Comparison of ENCODE assay signal across 7 mouse cellular contexts in the genomic region with DNA sequence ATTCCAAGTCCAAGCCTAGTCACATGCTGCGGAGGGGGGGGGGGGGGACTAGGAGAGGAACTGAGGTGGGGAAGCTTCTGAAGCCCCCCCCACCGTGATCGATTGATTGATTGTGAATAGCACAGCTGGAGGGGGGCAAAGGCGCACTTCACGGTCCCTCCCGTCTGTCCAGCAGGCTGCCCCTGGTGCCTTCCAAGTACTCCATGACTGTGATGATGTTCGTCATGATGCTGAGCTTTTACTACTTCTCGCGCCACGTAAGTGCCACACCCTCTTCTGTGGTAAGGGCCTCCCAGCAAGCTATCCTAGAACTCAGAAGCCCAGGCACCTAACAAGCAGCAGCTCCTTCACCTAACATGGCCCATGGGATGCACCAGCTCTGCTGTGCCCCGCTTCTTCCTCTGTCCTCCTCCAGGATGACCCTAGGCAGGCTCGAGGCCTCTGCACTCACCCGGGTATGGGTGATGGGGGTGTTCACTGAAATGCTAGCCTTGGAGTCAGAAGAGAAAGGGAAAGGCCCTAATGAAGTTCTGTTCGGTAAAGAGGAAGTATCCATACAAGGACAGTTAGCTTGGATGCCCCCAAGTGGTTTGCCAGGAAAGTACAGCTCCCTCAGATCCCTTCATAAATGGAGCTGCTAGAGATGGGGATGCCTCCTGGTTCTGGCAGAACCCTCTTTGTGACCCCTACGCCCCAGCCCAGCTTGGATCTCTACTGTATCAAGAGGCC. TPM values are rescaled to one million over a fixed set of nuclear protein-coding genes. Genes with fewer than 3 reads are reported as not detected.
DNase-seq lines count a peak whose midpoint lies in the region; ATAC-seq lines count a peak whose summit lies in the region.

No protein-coding gene starts in this region.

- peak; percentile 38 for ATAC-seq in forebrain, embryonic 16.5 days
- ATAC-seq in intestine, embryonic 16.5 days: peak; percentile 40; the same call in 1 of the 2 replicates
- 0 out of 2 replicates have a peak, but pooled peaks have one; percentile 9 for ATAC-seq in liver, embryonic 16.5 days (ENCODE audit: low read depth)

- peaks cover 30% of the 10 kb centered on the region for H3K36me3 ChIP-seq in forebrain, embryonic 16.5 days (ENCODE audit: control insufficient read depth, insufficient read depth)
- 0 out of 2 replicates have a peak, but pooled peaks cover 5% of the 10 kb centered on the region for H3K36me3 ChIP-seq in intestine, embryonic 16.5 days (ENCODE audit: control insufficient read depth, insufficient read depth, low read length)
- H3K36me3 ChIP-seq in liver, embryonic 16.5 days (ENCODE audit: control insufficient read depth, insufficient read depth): no peaks in the 10 kb centered on the region; the same call in 1 of the 2 replicates

- no peaks in the 10 kb centered on the region for H3K4me1 ChIP-seq in forebrain, embryonic 16.5 days (replicated peaks; ENCODE audit: control insufficient read depth, insufficient read depth, low read length)
- H3K4me1 ChIP-seq in intestine, embryonic 16.5 days (ENCODE audit: control insufficient read depth, insufficient read depth, low read length): no peaks in the 10 kb centered on the region
- H3K4me1 ChIP-seq in liver, embryonic 16.5 days (ENCODE audit: control insufficient read depth, low read depth, low read length): no peaks in the 10 kb centered on the region

- H3K9me3 ChIP-seq in forebrain, embryonic 16.5 days (ENCODE audit: control insufficient read depth, low read length): no peaks in the 10 kb centered on the region
- no peaks in the 10 kb centered on the region for H3K9me3 ChIP-seq in intestine, embryonic 16.5 days (ENCODE audit: control insufficient read depth, low read length)
- H3K9me3 ChIP-seq in liver, embryonic 16.5 days (replicated peaks; ENCODE audit: control insufficient read depth, low read length): no peaks in the 10 kb centered on the region

- WGBS in forebrain, embryonic 16.5 days: 79% methylated on average over 15 of the region's 15 CpGs
- WGBS in intestine, embryonic 16.5 days: 79% methylated on average over 15 of the region's 15 CpGs
- 68% methylated on average over 14 of the region's 15 CpGs for WGBS in liver, embryonic 16.5 days (ENCODE audit: insufficient replicate concordance)

- no peak overlapping the region for H3K27ac ChIP-seq in forebrain, embryonic 16.5 days (ENCODE audit: low read length)
- H3K27ac ChIP-seq in intestine, embryonic 16.5 days (ENCODE audit: low read length): no peak overlapping the region
- no peak overlapping the region for H3K27ac ChIP-seq in liver, embryonic 16.5 days (ENCODE audit: low read length)

- no peaks in the 10 kb centered on the region for H3K27me3 ChIP-seq in forebrain, embryonic 16.5 days (replicated peaks; ENCODE audit: control insufficient read depth, insufficient read depth, low read length)
- no peaks in the 10 kb centered on the region for H3K27me3 ChIP-seq in intestine, embryonic 16.5 days (replicated peaks; ENCODE audit: control insufficient read depth, insufficient read depth, low read length)
- H3K27me3 ChIP-seq in liver, embryonic 16.5 days (ENCODE audit: control insufficient read depth, insufficient read depth, low read depth, low read length): no peaks in the 10 kb centered on the region

- H3K9ac ChIP-seq in forebrain, embryonic 16.5 days (replicated peaks; ENCODE audit: low read depth, low read length): no peak overlapping the region
- H3K9ac ChIP-seq in intestine, embryonic 16.5 days (ENCODE audit: low read depth, low read length): no peak overlapping the region
- no peak overlapping the region for H3K9ac ChIP-seq in liver, embryonic 16.5 days (ENCODE audit: low read depth, low read length)

- H3K4me2 ChIP-seq in forebrain, embryonic 16.5 days (ENCODE audit: low read length): no peak overlapping the region
- no peak overlapping the region for H3K4me2 ChIP-seq in intestine, embryonic 16.5 days (ENCODE audit: low read depth, low read length)
- H3K4me2 ChIP-seq in liver, embryonic 16.5 days (ENCODE audit: low read depth, low read length): no peak overlapping the region

- DNase-seq in ovary, postnatal 14 days (ENCODE audit: low spot score): peak; percentile 47
- DNase-seq in ovary, adult 18-20 months (ENCODE audit: low spot score): no peak
- peak; percentile 68 for DNase-seq in adrenal gland, adult 2 months
- peak; percentile 70 for DNase-seq in right cerebral cortex, adult 18-20 months

- no peak overlapping the region for H3K4me3 ChIP-seq in forebrain, embryonic 16.5 days (replicated peaks; ENCODE audit: low read length)
- H3K4me3 ChIP-seq in intestine, embryonic 16.5 days (ENCODE audit: low read length): no peak overlapping the region
- H3K4me3 ChIP-seq in liver, embryonic 16.5 days (ENCODE audit: low read depth, low read length): no peak overlapping the region

RNA-seq across cellular contexts. Expression of gene Ptrhd1, which starts 25.3 kb away (rescaled TPM):
- total RNA-seq in adrenal gland, adult 2 months (2021): 1 to 10 TPM; 8.2 to 8.3 TPM
- polyA plus RNA-seq in adrenal gland, adult 2 months (2012; rRNA removed): 7.7 and 7.8 TPM in 2 replicates
- 4.8 and 4.9 TPM in 2 replicates for polyA plus RNA-seq in forebrain, embryonic 16.5 days (2015; fragmentation: Nextera tagmentation; extraction: Ambion mirVana)
- 5.5 and 5.6 TPM in 2 replicates for polyA plus RNA-seq in intestine, embryonic 16.5 days (2015; fragmentation: Nextera tagmentation; extraction: Ambion mirVana)
- polyA plus RNA-seq in liver, embryonic 16.5 days (2015; fragmentation: Nextera tagmentation; extraction: Ambion mirVana): 2.0 and 2.3 TPM in 2 replicates

RNA-seq across cellular contexts. Expression of gene Cenpo, which starts 25.5 kb away (rescaled TPM):
- 1 to 10 TPM; 6.5 to 7.8 TPM for total RNA-seq in adrenal gland, adult 2 months (2021)
- polyA plus RNA-seq in adrenal gland, adult 2 months (2012; rRNA removed): 10.2 and 13.7 TPM in 2 replicates
- polyA plus RNA-seq in forebrain, embryonic 16.5 days (2015; fragmentation: Nextera tagmentation; extraction: Ambion mirVana): 9.1 and 11.3 TPM in 2 replicates
- 9.8 and 11.1 TPM in 2 replicates for polyA plus RNA-seq in intestine, embryonic 16.5 days (2015; fragmentation: Nextera tagmentation; extraction: Ambion mirVana)
- polyA plus RNA-seq in liver, embryonic 16.5 days (2015; fragmentation: Nextera tagmentation; extraction: Ambion mirVana): 8.3 and 9.3 TPM in 2 replicates
